Mouse (Mus musculus) lung, embryonic 16.5 days (tissue): Measurements from ENCODE around the gene Hspd1. TPM values are rescaled to one million over a fixed set of nuclear protein-coding genes. Genes with fewer than 3 reads are reported as not detected.

Source experiments
- ATAC-seq: fragments of 200-750 bp; cut with Nextera tagmentation; 2 replicates; pipeline ENCODE4 v1.8.0; 2017; ENCODE audit warnings: low read depth, mild to moderate bottlenecking, moderate library complexity
- H3K27ac ChIP-seq: fragments of 300-500 bp; sonication (generic); 2 replicates; pipeline ENCODE4 v1.5.1; 2014; ENCODE audit warnings: mild to moderate bottlenecking, control low read depth, low read length
- H3K27me3 ChIP-seq: fragments of 300-500 bp; sonication (generic); 2 replicates; pipeline ENCODE4 v1.6.1; 2014; ENCODE audit warnings: low read depth, low read length, mixed read lengths; ENCODE audit not compliant: control insufficient read depth, insufficient read depth
- H3K36me3 ChIP-seq: fragments of 300-500 bp; sonication (generic); 2 replicates; pipeline ENCODE4 v1.6.1; 2014; ENCODE audit warnings: low read length; ENCODE audit not compliant: control insufficient read depth, insufficient read depth
- H3K4me1 ChIP-seq: fragments of 300-500 bp; sonication (generic); replicated peaks from 2 replicates; pipeline ENCODE4 v1.6.1; 2014; ENCODE audit warnings: low read length, mixed read lengths; ENCODE audit not compliant: control insufficient read depth, insufficient read depth
- H3K4me2 ChIP-seq: fragments of 300-500 bp; sonication (generic); 2 replicates; pipeline ENCODE4 v1.6.1; 2014; ENCODE audit warnings: low read depth, low read length, control low read depth
- H3K4me3 ChIP-seq: fragments of 300-500 bp; sonication (generic); 2 replicates; pipeline ENCODE4 v1.5.1; 2014; ENCODE audit warnings: mild to moderate bottlenecking, low read length, control low read depth
- H3K9ac ChIP-seq: fragments of 300-500 bp; sonication (generic); 2 replicates; pipeline ENCODE4 v1.6.1; 2014; ENCODE audit warnings: low read length, control low read depth
- H3K9me3 ChIP-seq: fragments of 300-500 bp; sonication (generic); 2 replicates; pipeline ENCODE4 v1.6.1; 2016; ENCODE audit warnings: low read length; ENCODE audit not compliant: control insufficient read depth
- WGBS: fragments of 180-500 bp; shearing (Covaris S2); extraction: QIAGEN DNeasy Blood & Tissue Kit; methylation state at CpG from one replicate; pipeline ENCODE4 v1.1.7; 2014; 5-methylcytosine and 5-hydroxymethylcytosine counted together
- polyA plus RNA-seq: library from polyadenylated mRNA; unstranded; fragments of >200 nt; fragmentation: Nextera tagmentation; extraction: Ambion mirVana; gene quantifications from 2 replicates; pipeline ENCODE4 v1.2.1, GENCODE M21; 2015

Hspd1 gene
- 253 and 283 TPM in 2 replicates for polyA plus RNA-seq

DNA sequence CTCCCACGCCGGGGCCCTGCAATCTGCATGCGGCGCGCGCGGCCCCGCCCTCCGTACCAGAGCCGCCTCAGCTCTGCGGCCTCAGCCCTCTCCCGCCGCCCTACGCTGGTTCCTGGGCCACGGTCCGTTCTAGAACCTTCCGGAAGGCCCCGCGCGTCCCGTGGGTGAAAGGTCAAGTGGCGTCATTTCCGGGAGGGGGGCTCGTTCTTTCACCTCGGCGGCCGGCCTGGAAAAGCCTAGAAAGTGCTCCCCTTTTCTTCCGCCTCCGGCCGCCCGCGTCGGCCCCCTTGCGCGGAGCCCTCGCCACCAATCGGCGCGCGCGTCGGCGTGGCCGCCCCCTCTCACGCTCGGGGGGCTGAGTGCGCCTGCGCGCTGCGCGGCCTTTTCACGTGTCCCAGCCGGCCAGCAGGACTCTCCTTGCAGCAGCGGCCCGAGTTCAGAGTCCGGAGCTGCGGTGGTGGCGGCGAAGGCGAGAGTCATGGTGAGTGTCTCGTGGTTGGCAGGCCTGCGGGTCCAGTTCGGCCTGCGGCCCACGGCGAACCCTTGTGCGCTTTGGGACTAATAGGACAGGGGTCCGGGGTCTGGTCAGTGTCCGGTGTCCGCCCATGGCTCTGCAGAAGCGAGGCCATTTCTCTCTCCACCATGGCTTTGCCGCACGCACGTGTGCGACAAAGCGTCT lies at the start of gene Hspd1, which contains the start of gene Hspe1:
Gene Hspd1, minus strand, starts transcription at position 312 of the 679 bp plus-strand sequence.
Gene Hspe1, plus strand, starts transcription at position 201 of the 679 bp plus-strand sequence.
- H3K4me2 ChIP-seq, result peak within 1 kb of the TSS; percentile 87
- H3K4me3 ChIP-seq, result peak within 1 kb of the TSS; percentile 99
- H3K27ac ChIP-seq, result peak within 1 kb of the TSS; percentile 97
- ATAC-seq, result peak; percentile 96
- peak within 1 kb of the TSS; percentile 96 for H3K9ac ChIP-seq
- no peaks in the 10 kb centered on the region for H3K27me3 ChIP-seq
- no peaks in the 10 kb centered on the region for H3K9me3 ChIP-seq
- peaks cover 19% of the 10 kb centered on the region for H3K36me3 ChIP-seq
- WGBS, result under 1% methylated on average over 66 of the region's 76 CpGs
- H3K4me1 ChIP-seq, result peaks cover 25% of the 10 kb centered on the region

DNA sequence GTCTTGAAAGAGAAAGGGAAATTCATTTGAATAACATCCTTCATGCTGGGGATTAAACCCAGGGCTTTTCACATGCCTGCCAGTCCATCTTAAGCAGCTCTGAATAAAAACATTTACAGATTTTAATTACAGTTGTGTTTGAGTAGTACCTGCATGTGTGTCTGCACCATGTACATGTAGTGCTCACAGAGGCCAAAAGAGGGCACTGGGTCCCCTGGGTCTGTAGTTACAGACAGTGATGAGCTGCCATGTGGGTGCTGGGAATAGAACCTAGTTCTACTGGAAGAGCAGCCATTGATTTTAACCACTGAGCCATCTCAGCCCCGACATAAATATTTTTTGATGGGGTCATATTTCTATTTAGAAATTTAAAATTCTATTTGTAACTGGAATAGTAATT lies 47.8 kb upstream of the Hspd1 start:
- no peak overlapping the region for H3K4me2 ChIP-seq
- H3K4me1 ChIP-seq, result peaks cover 9% of the 10 kb centered on the region
- H3K27ac ChIP-seq, result no peak overlapping the region
- 100% methylated on average over 1 of the region's 1 CpGs for WGBS
- peaks cover 5% of the 10 kb centered on the region for H3K36me3 ChIP-seq
- H3K9ac ChIP-seq, result no peak overlapping the region
- ATAC-seq, result no peak
- no peaks in the 10 kb centered on the region for H3K9me3 ChIP-seq
- no peak overlapping the region for H3K4me3 ChIP-seq
- no peaks in the 10 kb centered on the region for H3K27me3 ChIP-seq

DNA sequence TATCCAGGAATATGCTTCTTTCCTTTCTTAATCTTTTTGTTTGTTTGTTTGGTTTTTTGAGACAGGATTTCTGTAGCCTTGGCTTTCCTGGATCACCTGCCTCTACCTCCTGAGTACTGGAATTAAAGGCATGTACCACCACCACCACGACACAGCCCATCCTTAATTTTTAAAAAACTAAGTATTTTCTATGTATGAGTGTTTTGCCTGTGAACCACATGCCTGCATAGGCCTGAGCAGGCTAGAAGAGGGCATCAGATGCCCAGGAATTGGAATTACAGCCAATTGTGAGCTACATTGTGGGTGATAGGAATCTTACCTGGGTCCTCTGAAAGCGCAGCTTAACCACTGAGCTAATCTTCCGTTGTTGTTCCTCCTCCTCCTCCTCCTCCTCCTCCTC lies 46.3 kb upstream of the Hspd1 start:
- H3K36me3 ChIP-seq, result peaks cover 2% of the 10 kb centered on the region; the same call in 1 of the 2 replicates
- H3K4me1 ChIP-seq, result peaks cover 12% of the 10 kb centered on the region
- H3K9me3 ChIP-seq, result no peaks in the 10 kb centered on the region
- H3K4me2 ChIP-seq, result no peak overlapping the region
- no peaks in the 10 kb centered on the region for H3K27me3 ChIP-seq
- no peak for ATAC-seq
- H3K4me3 ChIP-seq, result no peak overlapping the region
- 94% methylated on average over 3 of the region's 3 CpGs for whole genome bisulfite sequencing
- no peak overlapping the region for H3K27ac ChIP-seq
- no peak overlapping the region for H3K9ac ChIP-seq

DNA sequence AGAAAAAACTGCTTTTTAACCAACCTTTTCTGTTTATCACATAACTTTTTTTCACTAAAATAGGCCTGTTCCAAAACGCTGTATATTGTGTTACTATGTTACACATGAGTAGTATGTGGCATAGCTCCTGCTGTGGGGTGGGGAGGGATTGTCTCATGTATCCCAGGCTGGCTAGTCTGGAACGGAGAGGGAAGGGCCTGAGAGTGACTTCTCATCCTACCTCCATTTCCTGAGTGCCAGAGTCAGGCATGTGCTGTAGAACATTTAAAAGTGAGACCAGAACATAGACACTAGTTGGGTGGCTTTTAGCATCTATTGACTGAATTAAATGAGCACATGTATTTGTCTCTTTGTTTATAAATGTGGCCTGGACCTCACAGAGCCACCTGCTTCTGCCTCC lies 45.1 kb upstream of the Hspd1 start:
- 60% methylated on average over 2 of the region's 2 CpGs for WGBS
- H3K9ac ChIP-seq, result no peak overlapping the region
- H3K27me3 ChIP-seq, result no peaks in the 10 kb centered on the region

DNA sequence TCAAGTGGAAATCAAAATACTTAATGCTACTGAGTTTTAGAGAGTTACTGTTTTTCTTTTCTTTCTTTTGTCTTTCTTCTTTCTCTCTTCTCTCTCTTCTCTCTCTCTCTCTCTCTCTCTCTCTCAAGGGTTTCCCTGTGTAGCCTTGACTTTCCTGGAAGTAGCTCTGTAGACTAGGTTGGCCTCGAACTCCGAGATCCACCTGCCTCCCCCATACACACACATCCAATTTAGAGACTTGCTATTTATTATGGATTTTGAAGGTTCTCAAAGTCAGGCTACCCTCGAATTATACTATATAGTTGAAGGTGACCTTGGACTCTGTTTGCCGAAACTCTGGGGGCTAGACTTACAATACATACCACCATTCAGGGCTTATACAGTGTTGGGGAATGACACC lies 44.3 kb upstream of the Hspd1 start:
- peak overlapping the region; percentile 98 for H3K4me3 ChIP-seq
- peak overlapping the region; percentile 64 for H3K4me2 ChIP-seq
- no peaks in the 10 kb centered on the region for H3K36me3 ChIP-seq
- H3K4me1 ChIP-seq, result peaks cover 12% of the 10 kb centered on the region
- no peaks in the 10 kb centered on the region for H3K9me3 ChIP-seq
- no peak overlapping the region for H3K27ac ChIP-seq
- WGBS, result 51% methylated on average over 4 of the region's 4 CpGs
- no peaks in the 10 kb centered on the region for H3K27me3 ChIP-seq
- no peak for ATAC-seq
- H3K9ac ChIP-seq, result peak overlapping the region; percentile 99; the same call in 1 of the 2 replicates

More for the DNA sequence above, 45.1 kb upstream of the Hspd1 start:
- no peaks in the 10 kb centered on the region for H3K9me3 ChIP-seq
- ATAC-seq, result no peak
- H3K4me3 ChIP-seq, result no peak overlapping the region
- peaks cover 2% of the 10 kb centered on the region; the same call in 1 of the 2 replicates for H3K36me3 ChIP-seq
- no peak overlapping the region for H3K27ac ChIP-seq
- H3K4me1 ChIP-seq, result peaks cover 12% of the 10 kb centered on the region
- H3K4me2 ChIP-seq, result peak overlapping the region; percentile 14; the same call in 1 of the 2 replicates

DNA sequence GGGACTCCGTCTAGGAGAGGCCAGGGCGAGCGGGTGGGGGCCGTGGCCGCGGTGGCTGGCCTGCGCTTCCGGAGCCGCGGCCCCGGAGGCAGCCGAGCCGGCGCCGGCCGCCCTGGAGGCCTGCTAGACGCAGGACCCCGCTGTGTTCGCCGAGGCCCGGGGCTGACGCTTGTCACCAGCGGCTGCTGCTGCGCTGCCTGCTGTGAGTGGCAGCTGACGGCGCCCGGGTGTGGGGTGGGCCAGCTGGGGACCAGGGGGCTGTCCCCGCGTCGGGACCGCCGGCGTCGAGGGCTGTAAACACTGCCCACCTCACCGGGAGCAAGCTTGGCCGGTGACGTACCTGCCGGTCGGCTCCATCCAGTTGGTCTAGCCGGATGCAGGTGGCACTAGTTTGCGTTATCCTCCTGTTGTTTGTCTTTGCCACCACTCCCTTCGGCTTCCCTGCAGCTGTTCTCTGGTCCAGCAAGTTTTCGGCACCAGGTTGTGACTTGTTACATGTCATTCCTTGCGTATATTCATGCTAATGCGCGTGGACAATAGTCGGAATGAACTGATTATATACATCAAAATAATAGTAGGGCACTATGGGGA lies 43.5 kb upstream of the Hspd1 start:
- Histone ChIP-seq H3K9ac (peak overlapping the region; percentile 99), H3K4me3 (peak overlapping the region; percentile 98), H3K9me3 (no peaks in the 10 kb centered on the region), H3K27ac (peak overlapping the region; percentile 98), H3K27me3 (no peaks in the 10 kb centered on the region), H3K4me1 (peaks cover 12% of the 10 kb centered on the region), H3K36me3 (no peaks in the 10 kb centered on the region), H3K4me2 (peak overlapping the region; percentile 64)
- 0% methylated on average over 47 of the region's 47 CpGs for WGBS
- ATAC-seq, result peak; percentile 90

DNA sequence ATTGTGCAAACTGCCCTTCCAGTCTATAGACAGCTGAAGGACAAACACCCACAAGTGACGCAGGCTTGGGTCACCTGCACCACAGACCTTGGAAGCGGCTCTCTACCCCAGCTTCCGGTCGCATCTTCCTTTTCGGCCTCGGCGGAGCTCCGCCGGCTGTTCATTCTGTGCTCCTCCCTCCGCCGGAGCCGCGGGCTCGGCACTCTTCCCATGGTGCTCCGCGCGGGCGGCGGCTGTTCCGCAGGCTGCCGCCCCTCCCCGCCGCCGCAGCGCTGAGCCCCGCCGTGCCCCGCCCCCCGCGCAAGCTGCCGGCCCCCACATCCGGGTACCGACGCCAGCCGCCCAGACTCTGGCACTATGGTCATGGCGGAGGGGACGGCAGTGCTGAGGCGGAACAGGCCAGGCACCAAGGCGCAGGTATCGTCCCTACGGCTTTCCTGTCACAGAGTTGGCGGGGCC lies 42.9 kb upstream of the Hspd1 start, which contains the start of gene Mob4:
Gene Mob4, plus strand, starts transcription at position 289 of the 459 bp plus-strand sequence.
- peak within 1 kb of the TSS; percentile 98 for H3K27ac ChIP-seq
- H3K4me2 ChIP-seq, result peak within 1 kb of the TSS; percentile 73
- H3K9me3 ChIP-seq, result no peaks in the 10 kb centered on the region
- H3K27me3 ChIP-seq, result no peaks in the 10 kb centered on the region
- peak within 1 kb of the TSS; percentile 99 for H3K9ac ChIP-seq
- peak within 1 kb of the TSS; percentile 98 for H3K4me3 ChIP-seq
- WGBS, result under 1% methylated on average over 42 of the region's 42 CpGs
- peaks cover 12% of the 10 kb centered on the region for H3K4me1 ChIP-seq
- no peaks in the 10 kb centered on the region for H3K36me3 ChIP-seq
- peak; percentile 97 for ATAC-seq

DNA sequence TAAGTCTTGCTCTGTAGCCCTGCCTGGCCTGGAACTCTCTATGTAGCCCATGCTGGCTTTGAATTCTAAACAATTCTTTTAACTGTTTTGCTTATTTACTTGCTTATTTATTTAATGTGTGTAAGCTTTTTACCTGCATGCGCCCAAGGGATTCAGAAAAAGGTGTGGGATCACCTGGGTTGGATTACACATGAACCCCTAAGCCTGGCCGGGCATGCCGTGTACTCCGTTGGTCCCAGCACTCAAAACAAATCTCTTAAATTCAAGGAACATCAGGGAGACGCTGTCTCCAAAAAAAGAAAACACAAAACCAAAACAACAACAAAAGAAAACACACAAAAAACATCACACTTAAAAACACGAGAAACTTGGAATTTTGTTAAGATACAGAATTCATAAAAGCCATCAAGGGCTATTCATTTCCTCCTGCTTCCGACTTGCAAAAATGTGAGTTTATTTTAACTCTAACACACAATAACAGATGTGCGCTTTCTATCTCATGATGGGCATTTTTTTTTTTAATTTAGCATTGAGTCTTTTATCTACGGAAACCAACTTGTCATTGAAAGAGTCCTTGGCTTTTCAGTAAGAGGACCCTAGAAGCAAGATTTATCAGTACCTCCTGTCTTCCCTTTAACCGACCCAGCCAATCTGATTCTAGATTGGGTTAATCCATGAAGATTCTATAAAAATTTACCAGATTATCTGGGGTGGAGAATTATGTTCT lies 42.3 kb upstream of the Hspd1 start:
- Histone ChIP-seq H3K4me1 (peaks cover 12% of the 10 kb centered on the region), H3K4me2 (peak overlapping the region; percentile 73), H3K9ac (peak overlapping the region; percentile 73), H3K36me3 (no peaks in the 10 kb centered on the region), H3K4me3 (peak overlapping the region; percentile 98), H3K27me3 (no peaks in the 10 kb centered on the region), H3K27ac (peak overlapping the region; percentile 84), H3K9me3 (no peaks in the 10 kb centered on the region)
- no peak for ATAC-seq
- WGBS, result 56% methylated on average over 10 of the region's 10 CpGs

DNA sequence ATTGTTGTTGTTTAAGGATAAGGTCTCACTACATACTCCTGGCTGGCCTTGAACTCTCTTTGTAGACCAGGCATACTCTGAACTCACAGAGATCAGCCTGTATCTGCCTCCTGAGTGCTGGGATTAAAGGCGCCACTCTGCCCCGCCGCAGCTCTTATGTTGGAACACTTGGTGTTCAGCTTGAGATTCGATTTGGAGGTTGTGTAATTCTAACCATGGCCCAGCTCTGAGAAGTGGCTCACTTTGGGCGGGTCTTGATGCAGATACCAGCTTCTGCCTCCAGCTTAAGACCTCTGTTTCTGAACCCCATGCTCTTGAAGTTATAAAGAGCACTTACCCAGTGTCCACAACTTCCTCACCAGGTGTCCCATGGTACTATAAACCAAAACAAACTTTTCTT lies 41.7 kb upstream of the Hspd1 start:
- H3K36me3 ChIP-seq, result no peaks in the 10 kb centered on the region
- no peaks in the 10 kb centered on the region for H3K27me3 ChIP-seq
- no peak overlapping the region for H3K27ac ChIP-seq
- H3K9ac ChIP-seq, result no peak overlapping the region
- no peak overlapping the region for H3K4me2 ChIP-seq
- WGBS, result 91% methylated on average over 5 of the region's 5 CpGs
- ATAC-seq, result no peak
- H3K9me3 ChIP-seq, result no peaks in the 10 kb centered on the region
- no peak overlapping the region for H3K4me3 ChIP-seq
- peaks cover 12% of the 10 kb centered on the region for H3K4me1 ChIP-seq
